Mouse (Mus musculus) adrenal gland, postnatal 14 days (tissue): ENCODE data around the gene Rc3h1. TPM values are rescaled to one million over a fixed set of nuclear protein-coding genes. Genes with fewer than 3 reads are reported as not detected.
"Not testable (repeated sequence)": the region's sequence is repeated elsewhere in the genome, so short reads cannot be mapped to it uniquely, and the experiment has no call there.

ENCODE experiments used
- DNase-seq: peaks from one replicate; pipeline ENCODE4 v3.0.0; 2021; ENCODE audit warnings: mixed read lengths
- long read RNA-seq, 2 experiments: library from polyadenylated mRNA; stranded (forward); transcript quantifications; one replicate each; pipeline ENCODE4 v2.0.0; 2021
- total RNA-seq: library from RNA; stranded (reverse); gene quantifications from 2 replicates; pipeline ENCODE4 v1.2.3, GENCODE M21; 2021

Rc3h1 gene
- 44.0 and 46.1 TPM in 2 replicates for total RNA-seq
- long read RNA-seq, experiment 1, partial matches to known transcripts = 0 of 3 reads
- long read RNA-seq, experiment 1, other reads (novel, unspliced or antisense) = 3 of 3 reads
- long read RNA-seq, experiment 2, partial matches to known transcripts = 0 of 9 reads
- long read RNA-seq, experiment 2, other reads (novel, unspliced or antisense) = 9 of 9 reads

DNA sequence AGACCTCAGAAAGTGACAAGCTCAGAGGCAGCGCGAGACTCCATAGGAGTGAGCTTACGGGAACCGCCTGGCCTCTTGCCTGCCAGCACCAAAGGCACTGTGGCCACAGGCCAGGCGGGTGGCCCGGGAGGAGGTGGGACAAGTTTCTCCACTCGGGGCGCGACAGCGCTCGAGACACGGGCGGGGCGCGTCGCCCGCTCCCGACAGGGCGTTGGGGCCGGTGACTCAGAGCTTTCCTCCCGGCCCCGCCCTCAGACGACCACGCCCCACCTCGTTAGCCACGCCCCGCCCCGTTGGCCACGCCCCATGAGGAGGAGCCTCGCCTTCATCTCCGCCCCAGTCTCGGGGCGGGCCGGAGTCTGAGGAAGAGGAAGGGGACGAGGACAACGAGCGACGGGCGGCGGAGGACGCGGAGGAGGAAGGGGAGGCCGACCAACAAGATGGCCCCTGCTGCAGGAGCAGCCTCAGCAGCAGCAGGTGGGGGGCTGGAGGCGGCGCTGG is at the start of gene Rc3h1:
Rc3h1 (plus strand) TSS at position 362 of the 501 bp plus-strand sequence.
- peak; percentile 99 for DNase-seq

- DNase-seq = no peak
Observed at GRCm38 (mm10) chr1:160858132-160858531, 48.1 kb upstream of the Rc3h1 start.

DNA sequence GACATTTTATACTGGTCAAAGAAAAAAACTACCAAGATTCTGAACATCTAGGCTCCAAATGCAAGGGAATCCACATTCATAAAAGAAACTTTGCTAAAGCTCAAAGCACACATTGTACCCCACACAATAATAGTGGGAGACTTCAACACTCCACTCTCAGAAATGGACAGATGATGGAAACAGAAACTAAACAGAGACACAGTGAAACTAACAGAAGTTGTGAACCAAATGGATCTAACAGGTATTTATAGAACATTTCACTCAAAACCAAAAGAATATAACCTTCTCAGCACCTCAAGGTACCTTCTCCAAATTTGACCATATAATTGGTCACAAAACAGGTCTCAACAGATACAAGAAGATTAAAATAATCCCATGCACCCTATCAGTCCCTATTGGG is 46.3 kb upstream of the Rc3h1 start:
- DNase-seq = not testable (repeated sequence)

- DNase-seq = no peak
Observed at GRCm38 (mm10) chr1:160861142-160861541, 45.1 kb upstream of the Rc3h1 start.

DNA sequence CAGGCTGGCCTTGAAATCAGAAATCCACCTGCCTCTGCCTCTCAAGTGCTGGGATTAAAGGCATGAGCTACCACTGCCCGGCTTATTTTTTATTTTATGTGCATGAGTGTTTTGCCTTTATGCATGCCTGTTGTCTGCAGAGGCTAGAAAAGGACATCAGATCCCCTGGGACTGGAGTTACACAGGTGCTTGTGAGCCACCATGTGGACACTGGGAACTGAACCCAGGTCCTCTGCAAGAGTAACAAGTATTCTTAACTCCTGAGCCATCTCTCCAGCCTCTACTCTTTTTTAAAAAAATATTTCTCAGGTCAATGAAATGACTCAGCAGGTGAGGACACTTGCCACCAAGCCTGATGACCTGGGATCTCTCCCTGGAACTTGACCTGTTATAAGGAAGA is 44.6 kb upstream of the Rc3h1 start:
- DNase-seq = no peak

GRCm38 (mm10) chr1:160863027-160863426 is 43.2 kb upstream of the Rc3h1 start:
- DNase-seq = peak; percentile 6

GRCm38 (mm10) chr1:160874757-160875156 is 31.5 kb upstream of the Rc3h1 start:
- no peak for DNase-seq

- DNase-seq = no peak
Observed at GRCm38 (mm10) chr1:160876968-160877367, 29.2 kb upstream of the Rc3h1 start.

GRCm38 (mm10) chr1:160878485-160878884 is 27.7 kb upstream of the Rc3h1 start:
- DNase-seq = peak; percentile 7

GRCm38 (mm10) chr1:160881378-160881777 is 24.8 kb upstream of the Rc3h1 start:
- not testable (repeated sequence) for DNase-seq

DNA sequence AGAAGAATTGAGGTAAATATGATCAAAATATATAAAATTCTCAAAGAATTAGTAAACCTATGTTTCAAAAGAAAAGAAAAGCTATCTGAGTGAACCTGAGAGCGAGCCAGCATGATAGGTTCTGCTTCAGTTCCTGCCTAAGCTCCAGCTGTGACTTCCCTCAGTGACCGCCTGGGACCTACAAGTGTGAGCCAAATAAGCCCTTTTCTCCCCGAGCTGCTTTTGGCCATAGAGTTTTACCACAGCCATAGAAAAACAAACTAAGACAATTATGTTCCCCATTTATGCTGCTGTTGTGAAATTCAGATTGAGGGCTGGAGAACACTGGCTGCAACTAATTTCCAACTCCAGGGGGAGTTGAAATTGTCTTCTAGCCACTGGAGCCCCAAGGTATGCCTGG is 24.2 kb upstream of the Rc3h1 start:
- DNase-seq = no peak

GRCm38 (mm10) chr1:160884273-160884672 is 21.9 kb upstream of the Rc3h1 start:
- no peak for DNase-seq

DNA sequence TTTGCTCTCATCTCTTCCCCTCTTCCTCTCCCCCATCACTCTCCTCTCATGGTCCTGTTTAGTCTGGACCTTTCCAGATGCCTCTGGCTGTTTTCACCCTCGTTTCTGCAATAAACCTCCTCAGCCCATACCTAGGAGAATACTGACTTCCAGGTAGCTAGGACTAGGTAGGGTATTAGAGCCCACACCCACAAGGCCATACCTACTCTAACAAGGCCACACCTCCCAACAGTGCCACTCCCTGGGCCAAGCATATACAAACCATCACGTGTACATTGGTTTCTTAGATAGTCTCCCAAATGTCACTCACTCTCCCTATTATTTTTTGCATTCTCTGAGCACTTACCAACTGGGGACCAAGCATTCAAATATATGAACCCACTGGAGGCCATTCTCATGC is 21.2 kb upstream of the Rc3h1 start:
- no peak for DNase-seq

DNA sequence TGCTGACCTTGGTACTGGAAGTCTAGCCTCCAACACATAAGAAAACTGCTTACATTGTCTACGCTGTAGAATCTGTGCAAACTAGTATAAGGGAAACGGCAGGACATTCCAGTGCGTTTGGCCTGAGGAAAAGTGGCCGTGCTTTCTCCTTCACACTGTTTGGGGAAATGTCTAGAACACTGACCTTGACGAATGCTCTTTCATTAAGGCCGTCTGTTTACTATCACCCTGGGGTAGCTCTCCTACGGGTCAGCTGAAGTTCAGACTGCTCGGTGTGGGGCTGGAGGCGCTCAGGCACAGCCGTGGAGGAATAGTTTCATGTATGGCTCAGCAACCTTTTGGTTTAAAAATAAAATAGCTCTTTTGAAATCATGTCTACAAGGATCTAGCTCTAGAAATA is 6.5 kb upstream of the Rc3h1 start:
- no peak for DNase-seq

DNA sequence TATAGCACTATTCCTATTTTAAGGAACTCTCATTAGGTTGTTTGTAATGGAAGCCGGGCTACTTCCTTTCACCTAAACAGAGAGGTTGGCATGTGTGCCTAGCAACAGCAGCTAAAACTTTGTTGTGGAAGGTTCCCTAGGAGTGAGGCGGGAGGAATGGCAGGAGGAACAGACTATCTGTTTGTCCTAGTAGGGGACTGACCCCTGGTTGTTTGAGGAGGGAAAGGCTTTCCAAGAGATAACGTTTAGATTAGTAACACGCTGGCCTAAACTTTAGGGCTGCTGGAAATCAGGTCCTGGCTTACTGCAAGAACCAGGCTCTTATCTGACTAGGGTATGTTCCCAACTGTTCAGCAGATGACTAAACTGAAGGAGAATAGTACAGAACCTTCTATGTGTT is 2.2 kb upstream of the Rc3h1 start:
- DNase-seq = no peak

- peak; percentile 77 for DNase-seq
Observed at GRCm38 (mm10) chr1:160906558-160907481, 602 bp downstream of the Rc3h1 start.

GRCm38 (mm10) chr1:160910176-160910575 is 4.0 kb downstream of the Rc3h1 start:
- no peak for DNase-seq

DNA sequence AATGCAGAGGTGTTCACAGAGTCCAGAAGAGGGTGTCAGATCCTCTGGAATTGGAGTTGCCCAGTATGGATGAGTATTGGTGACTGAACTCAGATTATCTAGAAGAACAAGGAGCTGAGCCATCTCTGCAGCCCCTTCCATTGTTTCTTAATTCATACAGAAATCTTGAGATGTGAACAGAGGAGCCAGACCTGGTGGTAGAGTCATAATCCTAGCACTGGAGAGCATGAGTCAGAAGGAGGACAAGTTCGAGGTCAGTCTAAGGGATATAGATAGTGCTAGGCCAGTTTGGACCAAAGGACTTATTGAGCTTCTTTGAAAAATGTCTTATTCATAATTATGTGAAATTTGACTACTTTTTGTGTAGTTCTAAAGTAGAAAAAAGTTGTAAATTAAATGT is 4.6 kb downstream of the Rc3h1 start:
- no peak for DNase-seq

DNA sequence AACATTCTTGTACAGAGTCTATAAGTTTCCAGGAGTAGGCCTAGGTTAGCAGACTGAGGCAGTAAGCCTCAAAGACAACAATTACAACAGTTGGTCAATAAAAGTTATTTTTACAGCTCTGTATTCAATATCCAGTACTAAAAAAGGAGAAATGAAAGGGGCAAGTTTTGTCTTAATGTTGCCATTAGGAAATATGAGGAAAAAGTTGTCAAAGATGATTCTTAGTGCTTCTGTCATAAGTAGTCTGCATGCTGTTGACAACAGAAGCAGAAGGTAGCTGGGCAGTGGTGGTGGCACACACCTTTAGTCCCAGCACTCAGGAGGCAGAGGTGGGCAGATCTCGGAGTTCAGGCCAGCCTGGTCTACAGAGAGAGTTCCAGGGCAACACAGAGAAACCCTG is 13.2 kb downstream of the Rc3h1 start:
- no peak for DNase-seq

GRCm38 (mm10) chr1:160921938-160922337 is 15.7 kb downstream of the Rc3h1 start:
- DNase-seq = no peak

GRCm38 (mm10) chr1:160931320-160931719 is 25.1 kb downstream of the Rc3h1 start:
- no peak for DNase-seq

DNA sequence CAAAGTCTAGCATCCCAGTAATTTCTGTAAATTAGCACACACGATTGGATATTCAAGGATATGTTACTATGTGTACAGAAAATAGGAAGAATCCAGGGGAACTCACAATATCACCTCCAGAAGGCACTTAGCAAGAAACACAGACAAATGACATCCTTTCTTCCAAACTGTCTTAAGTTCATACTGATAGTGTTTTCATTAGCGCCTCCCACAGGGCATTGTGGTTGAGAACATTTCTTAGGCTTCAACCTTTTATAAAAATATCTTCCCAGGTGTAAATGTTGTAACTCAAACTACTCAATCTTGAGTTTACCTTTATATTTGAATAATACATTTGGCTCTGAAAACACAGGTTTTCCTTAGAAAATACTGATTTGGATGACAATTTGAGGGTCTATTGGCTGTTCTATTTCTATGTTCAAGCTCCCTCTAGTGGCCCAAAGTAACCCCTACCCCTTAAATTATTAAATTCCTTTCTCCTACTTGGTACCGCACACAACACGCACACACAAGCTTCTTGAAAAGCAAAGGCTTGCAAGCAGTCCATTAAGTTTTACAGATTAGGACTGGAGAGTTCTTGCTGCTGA is 27.8 kb downstream of the Rc3h1 start:
- peak; percentile 12 for DNase-seq

DNA sequence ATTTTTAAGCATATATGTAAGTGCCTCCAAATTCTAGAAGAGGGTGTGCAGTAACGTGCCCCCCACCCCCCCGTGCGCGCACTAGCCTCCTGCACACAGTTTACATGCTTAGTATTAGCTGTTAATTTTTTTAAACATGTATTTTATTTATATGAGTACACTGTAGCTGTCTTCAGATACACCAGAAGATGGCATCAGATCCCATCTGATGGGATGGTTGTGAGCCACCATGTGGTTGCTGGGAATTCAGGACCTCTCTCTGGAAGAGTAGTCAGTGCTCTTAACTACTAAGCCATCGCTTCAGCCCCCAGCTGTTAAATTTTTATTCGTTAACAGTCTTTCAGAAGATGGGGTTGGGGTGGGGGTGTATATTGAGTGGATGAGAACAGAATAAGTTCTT is 29.3 kb downstream of the Rc3h1 start:
- DNase-seq = no peak
